Comparison of ENCODE assay signal across 22 mouse cellular contexts in the genomic region with DNA sequence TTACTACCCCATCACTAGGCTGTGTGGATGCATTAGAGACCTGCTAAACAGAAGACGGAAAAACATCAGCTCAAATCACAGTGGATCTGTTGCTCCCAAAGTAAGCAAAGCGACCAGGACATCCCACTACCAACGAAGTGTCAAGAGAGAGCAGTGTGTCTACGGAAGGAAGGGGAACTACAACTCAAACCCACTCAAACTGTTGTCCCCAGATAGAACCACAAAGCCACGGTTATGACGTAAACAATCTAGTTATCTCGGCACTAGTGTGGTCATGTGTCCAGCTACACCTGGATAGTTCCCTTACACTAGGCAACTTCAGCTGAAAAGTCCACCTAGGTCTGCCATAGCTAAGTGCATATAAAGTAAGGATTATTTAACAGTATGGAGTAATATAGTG. TPM values are rescaled to one million over a fixed set of nuclear protein-coding genes. Genes with fewer than 3 reads are reported as not detected.
A peak's percentile ranks its signal among the peaks of the same experiment; 100 is the strongest.
DNase-seq lines count a peak whose midpoint lies in the region; ATAC-seq and TF ChIP-seq lines count a peak whose summit lies in the region.
"Had no signal": no experiment of that assay in that cellular context is flagged by ENCODE, and none has a peak within 500 bp of the region (broad histone marks: within the 10 kb centered on the region; RNA-seq: fewer than 3 reads in every experiment).

No protein-coding gene starts in this region.

- DNase-seq in intestine, embryonic 14.5 days (ENCODE audit: low spot score) = peak; percentile 33
- DNase-seq in MEL (ENCODE audit: low read depth, low spot score) = peak; percentile 24
- DNase-seq in embryonic facial prominence, embryonic 10.5 days (ENCODE audit: low spot score) = no peak
- DNase-seq in left cerebral cortex, postnatal 36 days (ENCODE audit: low spot score in 2 of 2) = no peak
- DNase-seq in gastrocnemius, postnatal 36 days = no peak
- DNase-seq: adrenal gland, adult 2 months; adrenal gland, postnatal 25 days; cerebellum, adult 18-20 months; cerebellum, adult 9-11 months; embryo, embryonic 11 days; gastrocnemius, postnatal 14 days; heart, adult 18-20 months; heart, postnatal 10 days; heart, postnatal 4 days had no signal

- H3K79me2 ChIP-seq in MEL (ENCODE audit: control insufficient read depth, insufficient read depth, low read length, poor library complexity) = no peaks in the 10 kb centered on the region

- H3K27me3 ChIP-seq in intestine, embryonic 14.5 days (replicated peaks; ENCODE audit: control insufficient read depth, insufficient read depth, low read length) = no peaks in the 10 kb centered on the region
- H3K27me3 ChIP-seq in intestine, postnatal 0 days (replicated peaks; ENCODE audit: control insufficient read depth, insufficient read depth, low read length) = no peaks in the 10 kb centered on the region
- H3K27me3 ChIP-seq in MEL (ENCODE audit: control insufficient read depth in 1 of 2, insufficient read depth in 2 of 2, low read length in 2 of 2) = no peaks in the 10 kb centered on the region
- no peaks in the 10 kb centered on the region; the same call in 1 of the 2 replicates for H3K27me3 ChIP-seq in embryonic facial prominence, embryonic 10.5 days (replicated peaks; ENCODE audit: low read depth, poor library complexity, severe bottlenecking)
- H3K27me3 ChIP-seq: CH12.LX; embryonic facial prominence, embryonic 12.5 days; forebrain, embryonic 15.5 days; hindbrain, embryonic 12.5 days had no signal

- no peak overlapping the region for H3K27ac ChIP-seq in intestine, embryonic 14.5 days (ENCODE audit: low read depth)
- H3K27ac ChIP-seq in intestine, postnatal 0 days (ENCODE audit: low read depth, low read length) = no peak overlapping the region
- H3K27ac ChIP-seq in MEL (ENCODE audit: control insufficient read depth, low read depth, low read length) = no peak overlapping the region
- no peak overlapping the region for H3K27ac ChIP-seq in embryonic facial prominence, embryonic 10.5 days (replicated peaks)
- H3K27ac ChIP-seq: embryonic facial prominence, embryonic 12.5 days; forebrain, embryonic 15.5 days; heart, embryonic 10.5 days; hindbrain, embryonic 12.5 days had no signal

- no peak for TF ChIP-seq CTCF in intestine, postnatal 0 days (IDR thresholded peaks at IDR 0.05; ENCODE audit: low read depth)
- no peak for TF ChIP-seq CTCF in MEL (IDR thresholded peaks at IDR 0.05 in 2 of 3, conservative IDR thresholded peaks at IDR 0.05 in 1 of 3; ENCODE audit: control insufficient read depth in 1 of 3, insufficient read depth in 1 of 3, low read depth in 2 of 3, low read length in 3 of 3, poor library complexity in 1 of 3, severe bottlenecking in 1 of 3)

- no peak overlapping the region for H3K9ac ChIP-seq in intestine, embryonic 14.5 days (ENCODE audit: low read length)
- no peak overlapping the region for H3K9ac ChIP-seq in intestine, postnatal 0 days (ENCODE audit: low read depth, low read length)
- H3K9ac ChIP-seq in MEL (ENCODE audit: control insufficient read depth, low read depth, low read length, poor library complexity, severe bottlenecking) = no peak overlapping the region
- H3K9ac ChIP-seq: embryonic facial prominence, embryonic 12.5 days; forebrain, embryonic 15.5 days; hindbrain, embryonic 12.5 days had no signal

- H3K4me3 ChIP-seq in intestine, embryonic 14.5 days (ENCODE audit: low read depth, low read length) = no peak overlapping the region
- no peak overlapping the region for H3K4me3 ChIP-seq in intestine, postnatal 0 days (ENCODE audit: low read depth, low read length)
- no peak overlapping the region for H3K4me3 ChIP-seq in MEL (ENCODE audit: control insufficient read depth in 1 of 2, insufficient read depth in 1 of 2, low read depth in 2 of 2, low read length in 2 of 2)
- H3K4me3 ChIP-seq in embryonic facial prominence, embryonic 10.5 days = no peak overlapping the region
- H3K4me3 ChIP-seq: embryonic facial prominence, embryonic 12.5 days; forebrain, embryonic 15.5 days; heart, embryonic 10.5 days; hindbrain, embryonic 12.5 days had no signal

- intact Hi-C loops in left cerebral cortex, postnatal 36 days (cut with DNase I) = loop anchor here (5.0 kb wide), 1 partner anchor 33 kb away; no protein-coding TSS in a partner anchor
- intact Hi-C loops in gastrocnemius, postnatal 36 days (cut with DNase I) = loop anchor here (10.0 kb wide), 1 partner anchor 110 kb away; no protein-coding TSS in a partner anchor

- H3K9me3 ChIP-seq in intestine, embryonic 14.5 days (ENCODE audit: control insufficient read depth, low read length) = no peaks in the 10 kb centered on the region
- H3K9me3 ChIP-seq in intestine, postnatal 0 days (ENCODE audit: control insufficient read depth) = no peaks in the 10 kb centered on the region
- no peaks in the 10 kb centered on the region for H3K9me3 ChIP-seq in MEL (replicated peaks; ENCODE audit: insufficient read depth, low read length)
- no peaks in the 10 kb centered on the region for H3K9me3 ChIP-seq in embryonic facial prominence, embryonic 10.5 days
- H3K9me3 ChIP-seq: embryonic facial prominence, embryonic 12.5 days; forebrain, embryonic 15.5 days; heart, embryonic 10.5 days; hindbrain, embryonic 12.5 days had no signal

- no peak overlapping the region for H3K4me2 ChIP-seq in intestine, embryonic 14.5 days (ENCODE audit: low read length)
- no peak overlapping the region for H3K4me2 ChIP-seq in intestine, postnatal 0 days (replicated peaks; ENCODE audit: low read depth)
- H3K4me2 ChIP-seq: embryonic facial prominence, embryonic 12.5 days; forebrain, embryonic 15.5 days; hindbrain, embryonic 12.5 days had no signal

- peaks cover 17% of the 10 kb centered on the region for H3K4me1 ChIP-seq in intestine, embryonic 14.5 days (replicated peaks; ENCODE audit: control insufficient read depth, insufficient read depth, low read length)
- no peaks in the 10 kb centered on the region for H3K4me1 ChIP-seq in intestine, postnatal 0 days (replicated peaks; ENCODE audit: control insufficient read depth, insufficient read depth, low read length)
- H3K4me1 ChIP-seq in MEL (ENCODE audit: control insufficient read depth in 1 of 2, insufficient read depth in 2 of 2, low read length in 2 of 2) = peaks cover 0 to 3% of the 10 kb centered on the region in 2 experiments; a peak in 1 of 4 replicates
- H3K4me1 ChIP-seq in embryonic facial prominence, embryonic 10.5 days = peaks cover 55% of the 10 kb centered on the region

- ATAC-seq in intestine, embryonic 14.5 days (replicated peaks; ENCODE audit: low FRiP score, low TSS enrichment, low read depth) = no peak
- ATAC-seq in intestine, postnatal 0 days = no peak
- ATAC-seq in megakaryocyte, adult 5-6 weeks (ENCODE audit: poor library complexity, severe bottlenecking) = peak; percentile 48
- ATAC-seq: forebrain, embryonic 15.5 days; hindbrain, embryonic 16.5 days had no signal

- 66% methylated on average over 7 of the region's 7 CpGs for WGBS in intestine, embryonic 14.5 days
- 69% methylated on average over 7 of the region's 7 CpGs for WGBS in intestine, postnatal 0 days
- 91% methylated on average over 7 of the region's 7 CpGs for WGBS in embryonic facial prominence, embryonic 10.5 days

- TF ChIP-seq POLR2A in MEL (IDR thresholded peaks at IDR 0.05; ENCODE audit: control insufficient read depth in 1 of 2, insufficient read depth in 1 of 2, low read depth in 1 of 2, low read length in 2 of 2, poor library complexity in 1 of 2) = no peak

- TF ChIP-seq RAD21 in MEL (IDR thresholded peaks at IDR 0.05; ENCODE audit: low read depth, low read length) = no peak

- TF ChIP-seq EP300 in MEL (IDR thresholded peaks at IDR 0.05; ENCODE audit: low read depth in 1 of 2, low read length in 2 of 2) = 0 out of 4 replicates have a peak, but pooled peaks of 1 of the 2 experiments have one; percentile 25

- H3K36me3 ChIP-seq in intestine, embryonic 14.5 days (ENCODE audit: control insufficient read depth, insufficient read depth, low read length) = no peaks in the 10 kb centered on the region
- no peaks in the 10 kb centered on the region for H3K36me3 ChIP-seq in intestine, postnatal 0 days (ENCODE audit: control insufficient read depth, insufficient read depth)
- H3K36me3 ChIP-seq in MEL (ENCODE audit: control insufficient read depth in 1 of 2, insufficient read depth in 2 of 2, low read length in 2 of 2) = no peaks in the 10 kb centered on the region; a peak in 1 of 4 replicates
- no peaks in the 10 kb centered on the region for H3K36me3 ChIP-seq in embryonic facial prominence, embryonic 10.5 days (replicated peaks)
- H3K36me3 ChIP-seq: embryonic facial prominence, embryonic 12.5 days; forebrain, embryonic 15.5 days; heart, embryonic 10.5 days; hindbrain, embryonic 12.5 days had no signal

TF ChIP-seq in MEL, 35 proteins besides CTCF, POLR2A, EP300 and RAD21:
- no peak for TF ChIP-seq RCOR1 (IDR thresholded peaks at IDR 0.05; ENCODE audit: low read depth, low read length)
- peak; percentile 37; the same call in 1 of the 2 replicates for TF ChIP-seq TAL1 (IDR thresholded peaks at IDR 0.05; ENCODE audit: low read length)
- no peak for TF ChIP-seq MEF2A (IDR thresholded peaks at IDR 0.05; ENCODE audit: extremely low read depth, insufficient replicate concordance, low read depth, low read length, poor library complexity, severe bottlenecking)

RNA-seq across cellular contexts. Expression of a gene that starts 11.6 kb away (rescaled TPM):
- polyA plus RNA-seq in intestine, embryonic 14.5 days (2014; fragmentation: Nextera tagmentation; extraction: Ambion mirVana) = 38.2 and 41.4 TPM in 2 replicates
- polyA plus RNA-seq in intestine, postnatal 0 days (2015; fragmentation: Nextera tagmentation; extraction: Ambion mirVana) = 32.1 and 35.4 TPM in 2 replicates
- total RNA-seq in MEL (2012; rRNA removed) = 0.27 and 0.39 TPM in 2 replicates
- 1 to 10 TPM in 1 of 2 experiments, not detected in 1; 1.8 TPM for polyA plus RNA-seq in MEL (2012; ENCODE audit: insufficient read depth in 1 of 2, insufficient read length in 2 of 2, low read depth in 1 of 2, low replicate concordance in 2 of 2, missing spikeins in 1 of 2)
- 64.5 and 68.7 TPM in 2 replicates for total RNA-seq in megakaryocyte, adult 5-6 weeks (2015)
- 36.3 and 45.5 TPM in 2 replicates for total RNA-seq in megakaryocyte, adult 5-6 weeks (2017)
- 11.5 and 12.7 TPM in 2 replicates for polyA plus RNA-seq in embryonic facial prominence, embryonic 10.5 days (2016; fragmentation: Nextera tagmentation; extraction: Ambion mirVana)
- 1 to 10 TPM; 3.0 to 4.0 TPM for total RNA-seq in left cerebral cortex, postnatal 36 days (2021)
- 10 to 100 TPM; 41.9 to 48.5 TPM for total RNA-seq in gastrocnemius, postnatal 36 days (2021)

Comparison
In these comparisons a context has a peak if more than half of its experiments do, and no peak if none do; other contexts are left out.
1. DNase-seq: peak in intestine, embryonic 14.5 days (single experiment) and MEL (single experiment); none in embryonic facial prominence, embryonic 10.5 days (single experiment), left cerebral cortex, postnatal 36 days (0 of 2) and gastrocnemius, postnatal 36 days (0 of 2).
2. RNA of a gene that starts 11.6 kb away (total RNA-seq): 36.3 to 68.7 TPM in megakaryocyte, adult 5-6 weeks and 41.9 to 48.5 TPM in gastrocnemius, postnatal 36 days; 3.0 to 4.0 TPM in left cerebral cortex, postnatal 36 days and 0.27 to 0.39 TPM in MEL; every median in the first group is over 4 times any median in the second.